Mouse (Mus musculus): ENCODE measurements at regions not wholly inside any gene's neighbourhood (a gene's known extent, or its start where the extent isn't known, plus 50 kb on each side); places are given as distances from the start of the nearest gene placed in this dataset.

DNA sequence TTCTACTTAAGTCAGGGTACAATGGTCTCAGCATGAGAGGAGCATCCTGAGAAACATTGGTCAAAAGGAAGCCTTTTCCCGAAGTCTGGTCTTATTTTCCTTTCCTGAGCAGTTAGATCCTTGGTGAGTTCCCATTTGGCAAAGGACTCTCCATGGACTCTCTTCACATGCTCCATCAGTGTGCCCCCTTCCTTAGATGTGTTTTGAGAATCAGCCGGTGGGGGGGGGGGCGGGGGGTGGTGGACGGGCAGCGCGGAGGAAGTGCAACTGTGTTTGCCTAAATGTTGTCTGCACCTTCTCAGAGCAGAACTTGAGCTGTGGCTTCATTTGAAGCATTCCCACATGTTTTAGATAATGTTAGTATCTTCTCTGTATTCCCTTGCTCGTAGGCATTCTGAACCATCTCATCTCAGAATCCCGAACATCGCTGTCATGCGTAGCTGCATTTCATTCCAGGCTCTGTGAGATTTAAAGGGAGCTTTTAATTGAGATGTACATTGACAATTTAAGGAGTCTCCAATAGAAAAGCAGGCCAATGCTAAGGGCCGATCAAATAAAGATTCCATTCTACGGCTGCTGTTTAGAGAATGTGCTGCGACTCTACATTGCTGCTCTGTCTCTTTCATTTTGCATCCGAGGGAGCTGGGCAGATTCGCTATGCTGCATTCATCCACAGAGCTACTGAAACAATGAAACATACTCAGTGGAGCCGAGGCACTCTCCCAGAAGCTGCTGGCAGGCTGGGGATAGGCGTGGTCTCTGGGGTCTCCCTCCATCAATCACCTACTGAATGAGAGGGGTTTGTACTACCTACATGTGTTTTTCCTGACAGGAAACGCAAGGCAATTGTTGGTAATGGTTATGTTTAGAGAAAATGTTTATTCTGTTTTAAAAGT, 92.9 kb downstream of the Pax1 start:
- DNase-seq: no peak
